Mouse (Mus musculus): ENCODE data around the gene Otor. TPM values are rescaled to one million over a fixed set of nuclear protein-coding genes. Genes with fewer than 3 reads are reported as not detected.

Gene Otor
- total RNA-seq, 2 experiments from 2014 or later: not detected

DNA sequence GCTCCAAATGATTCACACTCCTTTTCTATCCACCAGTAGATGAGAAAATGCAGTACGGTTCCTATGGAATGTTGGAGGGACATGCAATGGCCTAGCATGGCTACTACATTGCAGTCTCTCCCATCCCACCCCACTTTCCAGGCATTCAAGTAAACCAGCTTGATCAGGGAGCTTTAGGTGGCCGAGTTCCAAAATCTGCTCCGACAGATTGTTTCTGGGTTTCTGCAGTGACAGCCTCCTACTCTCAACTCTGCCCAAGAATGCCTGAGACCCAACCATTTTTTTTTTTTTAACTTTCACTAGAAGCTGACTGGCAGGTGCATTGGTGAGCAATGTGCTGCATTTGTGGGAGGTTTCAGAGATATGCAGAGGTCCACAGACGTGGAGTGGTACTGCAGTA lies 36.4 kb downstream of the Otor start:
- DNase-seq (ENCODE audit: low spot score): no peak
- intact Hi-C loops (cut with DNase I): no loop called here

DNA sequence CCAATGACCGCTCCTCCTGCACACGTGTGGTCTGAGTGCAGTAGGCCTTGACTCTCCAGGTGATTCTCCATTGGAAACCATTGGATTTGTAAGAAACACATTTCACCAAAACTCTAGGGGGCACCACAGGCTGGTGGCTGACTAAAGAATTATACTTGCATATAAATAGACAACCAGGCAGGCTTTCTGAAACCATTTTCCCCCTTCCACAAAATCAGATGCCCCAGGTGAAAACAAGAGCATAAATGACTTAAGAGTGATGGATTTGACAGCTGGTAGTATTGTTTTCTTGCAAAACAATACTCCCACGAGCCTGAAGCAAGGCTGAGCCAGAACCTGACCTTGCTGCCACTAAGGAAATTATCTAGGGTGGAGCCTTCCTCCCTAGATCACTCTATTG lies 39.2 kb downstream of the Otor start:
- DNase-seq (ENCODE audit: low spot score): no peak
- intact Hi-C loops (cut with DNase I): no loop called here

DNA sequence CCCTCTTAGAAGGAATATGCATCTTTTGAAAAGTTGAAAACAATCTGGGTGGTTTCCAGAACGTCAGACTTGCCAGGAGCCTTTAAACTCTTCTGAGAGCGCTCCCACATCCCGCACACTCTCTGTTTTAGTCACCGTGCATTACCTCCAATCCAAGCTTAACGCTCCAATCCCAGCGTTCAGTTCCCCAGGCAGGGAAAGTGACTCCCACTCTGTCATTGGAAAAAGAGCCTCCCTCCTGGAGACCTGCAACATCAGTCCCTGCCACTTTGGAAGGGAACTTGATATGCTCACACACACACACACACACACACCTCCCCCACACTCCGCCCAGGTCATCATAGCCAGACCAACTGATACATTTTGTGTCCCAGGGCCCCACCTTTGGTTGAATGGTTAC lies 39.9 kb downstream of the Otor start:
- intact Hi-C loops (cut with DNase I): no loop called here
- DNase-seq (ENCODE audit: low spot score): no peak

DNA sequence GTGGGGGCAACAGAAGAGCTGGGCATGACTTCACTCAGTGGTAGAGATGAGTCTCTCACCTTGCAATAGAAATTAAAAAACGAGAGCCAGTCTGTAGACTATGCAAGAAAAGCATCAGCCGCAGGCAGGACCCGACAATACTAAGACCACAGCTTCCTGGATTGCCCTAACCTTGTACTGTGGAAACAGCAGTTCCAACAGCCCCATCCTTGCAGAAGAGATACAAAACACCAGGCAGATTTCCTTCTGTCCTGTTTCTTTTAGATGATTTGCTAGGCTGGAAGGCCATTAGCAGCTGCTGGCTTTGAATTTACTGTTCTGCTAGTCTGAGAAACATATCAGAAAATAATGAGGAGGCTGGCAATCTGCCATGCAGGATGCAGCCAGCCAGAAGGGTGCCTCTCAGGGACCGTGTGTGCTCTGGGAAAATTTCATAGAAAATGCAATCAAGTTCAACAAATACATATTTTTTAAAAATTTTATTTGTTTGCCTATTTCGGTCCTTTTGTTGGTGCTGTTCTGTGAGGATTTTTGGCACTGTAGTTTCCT lies 52.9 kb downstream of the Otor start:
- intact Hi-C loops (cut with DNase I): no loop called here
- DNase-seq (ENCODE audit: low spot score): no peak

Other genes starting within 250 kb of the Otor start
- gene Kif16b, start 176.9 kb upstream of the Otor start, total RNA-seq (2021): 10 to 100 TPM; 28.7 to 29.8 TPM
- gene Snrpb2, start 15.4 kb upstream of the Otor start, total RNA-seq (2021): 10 to 100 TPM; 20.0 to 20.2 TPM